Mouse (Mus musculus): Measurements from ENCODE around the gene Snta1. TPM values are rescaled to one million over a fixed set of nuclear protein-coding genes. Genes with fewer than 3 reads are reported as not detected.

Gene Snta1
- 100 to 1,000 TPM; 180 to 200 TPM for total RNA-seq (2021)
- long read RNA-seq, experiment 1, transcript Snta1-202 (8 exons, 2,131 nt) = major isoform, 266 of 326 reads
- long read RNA-seq, experiment 1, partial matches to known transcripts = 37 of 326 reads
- long read RNA-seq, experiment 1, other reads (novel, unspliced or antisense) = 23 of 326 reads
- long read RNA-seq, experiment 2, transcript Snta1-202 (8 exons, 2,131 nt) = major isoform, 327 of 389 reads
- long read RNA-seq, experiment 2, partial matches to known transcripts = 29 of 389 reads
- long read RNA-seq, experiment 2, other reads (novel, unspliced or antisense) = 30 of 389 reads

DNA sequence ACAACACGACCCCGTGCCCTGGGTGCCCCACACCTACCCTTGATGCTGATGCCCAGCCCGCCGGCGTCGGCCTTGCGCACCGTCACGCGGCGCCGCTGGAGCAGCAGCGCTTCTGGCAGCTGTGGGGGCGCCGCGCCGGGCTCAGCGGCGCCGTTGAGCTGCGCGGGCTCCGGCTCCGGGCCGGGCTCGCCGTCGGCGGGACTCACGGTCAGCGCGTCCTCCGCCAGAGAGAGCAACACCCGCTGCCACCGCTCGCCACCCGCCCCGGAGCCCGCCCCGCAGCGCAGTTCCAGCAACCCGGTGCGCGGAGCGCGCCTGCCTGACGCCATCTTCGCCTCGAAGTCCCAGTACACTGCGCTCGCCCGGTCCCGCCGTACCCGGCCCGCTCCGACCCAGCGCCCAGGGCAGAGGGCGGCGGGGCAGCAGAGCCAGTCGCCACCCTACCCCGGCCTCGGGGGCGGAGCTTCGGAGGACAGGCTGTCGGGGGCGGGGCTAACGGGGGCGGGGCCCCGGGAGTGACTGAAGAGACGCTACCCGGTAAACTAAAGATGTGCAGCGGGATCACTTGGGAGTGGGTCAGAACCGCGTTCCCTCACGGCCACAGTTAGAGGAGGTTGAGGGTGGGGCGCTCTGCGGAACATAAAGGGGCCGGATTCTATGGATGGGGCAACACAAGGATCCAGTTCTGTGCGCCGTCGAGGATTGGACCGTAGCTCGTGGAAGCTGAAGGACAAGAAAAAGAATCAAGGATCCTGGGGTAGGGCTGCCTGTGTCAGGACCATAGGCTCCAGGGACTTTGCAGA lies at the start of gene Snta1:
TSS of gene Snta1 (minus strand) at position 457 of the 803 bp plus-strand sequence.
- peak; percentile 91 for DNase-seq (ENCODE audit: low spot score)

DNA sequence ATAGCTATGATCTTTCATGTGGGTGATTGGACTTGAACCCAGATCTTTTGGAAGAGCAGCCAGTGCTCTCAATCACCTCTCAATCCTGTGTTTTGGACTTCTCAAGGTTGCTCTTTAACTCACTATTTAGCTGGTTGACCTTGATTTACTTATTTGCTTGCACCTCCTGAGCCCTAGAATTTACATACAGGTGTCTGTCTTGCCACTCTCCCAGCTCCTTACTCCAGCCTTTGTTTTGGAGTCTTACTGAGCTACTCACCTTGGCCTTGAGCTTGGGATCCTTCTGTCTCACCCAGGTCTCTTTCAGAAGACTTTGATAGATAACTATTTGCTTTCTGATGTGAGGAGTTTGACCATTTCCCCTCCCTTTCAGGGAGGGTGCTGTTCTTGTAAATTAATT lies 48.7 kb upstream of the Snta1 start:
- DNase-seq (ENCODE audit: low spot score) = no peak

DNA sequence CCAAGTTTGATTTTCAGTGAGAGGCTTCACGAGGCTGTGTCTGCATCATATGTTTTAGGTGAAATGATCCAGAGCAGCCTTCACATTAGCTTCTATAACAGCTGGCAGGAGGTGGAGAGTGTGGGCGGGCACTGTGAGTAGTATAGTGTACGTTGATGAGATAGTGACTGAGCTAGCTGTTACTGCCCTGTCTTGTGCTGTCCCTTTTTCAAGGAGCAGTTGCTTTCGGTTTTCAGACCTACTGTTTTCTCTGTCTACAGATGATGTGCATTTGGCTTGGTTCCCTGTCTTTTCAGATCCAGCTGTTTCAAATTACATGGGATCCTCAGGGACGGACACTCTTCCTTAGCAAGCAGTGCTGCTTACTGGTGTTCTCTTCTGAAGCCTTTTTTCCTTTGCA lies 47.9 kb upstream of the Snta1 start:
- DNase-seq (ENCODE audit: low spot score) = peak; percentile 80

DNA sequence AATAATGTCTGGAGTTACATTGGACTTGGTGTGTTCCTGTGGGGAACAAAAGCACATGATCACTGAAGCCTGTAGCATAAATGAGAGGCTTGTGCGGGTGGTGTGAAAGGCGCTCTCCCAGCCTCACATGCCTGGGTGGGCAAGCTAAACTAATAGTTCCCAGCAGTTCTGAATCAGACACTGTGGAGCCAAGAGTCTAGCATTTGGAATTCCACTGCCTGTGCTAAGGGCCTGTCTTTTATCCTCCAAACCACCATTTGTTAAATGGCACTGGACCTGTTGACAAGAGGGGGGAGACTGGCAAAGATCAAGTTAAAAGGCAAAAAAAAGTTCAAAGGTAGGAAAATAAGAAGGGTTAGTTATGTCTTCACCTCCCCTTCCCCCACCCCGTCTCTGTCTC lies 46.7 kb upstream of the Snta1 start:
- no peak for DNase-seq (ENCODE audit: low spot score)

DNA sequence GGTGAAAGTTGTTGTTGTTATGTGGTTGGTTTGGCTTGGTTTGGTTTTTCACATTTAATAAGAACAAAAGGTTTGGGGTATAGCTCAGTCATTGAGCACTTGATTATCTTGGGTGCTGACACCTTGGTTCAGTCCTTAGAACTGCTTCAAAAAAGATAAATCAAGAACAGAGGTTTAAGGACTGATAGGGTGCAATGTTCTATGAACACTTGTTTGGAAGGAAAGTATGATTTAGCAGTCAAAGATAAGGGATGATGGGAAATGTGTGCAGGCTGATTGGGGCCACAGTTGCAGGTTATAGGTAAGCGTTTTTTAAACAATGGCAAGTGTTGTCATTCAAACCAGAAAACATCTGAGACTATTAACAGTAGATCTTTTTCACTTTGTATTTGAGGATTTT lies 46.2 kb upstream of the Snta1 start:
- no peak for DNase-seq (ENCODE audit: low spot score)

DNA sequence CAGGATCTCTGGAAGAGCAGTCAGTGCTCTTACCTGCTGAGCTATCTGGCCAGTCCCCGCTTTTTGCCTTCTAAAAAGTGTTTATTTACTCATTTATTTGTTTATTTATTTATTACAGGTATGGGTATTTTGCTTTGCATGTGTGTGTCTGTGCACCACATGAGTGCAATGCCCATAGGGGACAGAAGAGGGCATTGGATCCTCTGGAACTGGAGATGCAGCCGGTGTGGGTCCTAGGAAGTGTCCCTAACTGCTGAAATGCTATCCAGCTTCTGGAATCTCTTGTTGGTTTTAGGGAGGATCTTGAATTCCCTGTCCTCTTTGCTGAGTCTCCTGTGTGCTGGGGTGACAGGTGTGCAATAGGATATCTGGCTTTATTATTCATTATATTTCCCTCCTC lies 45.1 kb upstream of the Snta1 start:
- no peak for DNase-seq (ENCODE audit: low spot score)

DNA sequence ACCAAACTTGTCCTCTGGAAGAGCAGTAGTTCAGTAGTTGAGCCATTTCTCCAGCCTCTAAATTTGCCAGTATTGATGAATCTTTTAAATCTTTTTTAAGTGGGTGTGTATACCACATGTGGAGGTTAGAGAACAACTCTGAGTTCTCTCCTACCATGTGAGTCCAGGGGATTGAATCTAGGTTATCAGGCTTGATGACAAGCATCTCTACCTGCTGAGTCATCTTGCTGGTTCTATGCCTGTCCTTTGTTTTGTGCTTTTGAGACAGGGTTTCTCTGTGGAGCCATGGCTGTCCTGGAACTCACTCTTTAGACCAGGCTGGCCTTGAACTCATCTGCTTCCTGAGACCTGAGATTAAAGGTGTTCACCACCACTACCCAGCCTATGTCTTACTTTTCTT lies 40.7 kb upstream of the Snta1 start:
- no peak for DNase-seq (ENCODE audit: low spot score)

DNA sequence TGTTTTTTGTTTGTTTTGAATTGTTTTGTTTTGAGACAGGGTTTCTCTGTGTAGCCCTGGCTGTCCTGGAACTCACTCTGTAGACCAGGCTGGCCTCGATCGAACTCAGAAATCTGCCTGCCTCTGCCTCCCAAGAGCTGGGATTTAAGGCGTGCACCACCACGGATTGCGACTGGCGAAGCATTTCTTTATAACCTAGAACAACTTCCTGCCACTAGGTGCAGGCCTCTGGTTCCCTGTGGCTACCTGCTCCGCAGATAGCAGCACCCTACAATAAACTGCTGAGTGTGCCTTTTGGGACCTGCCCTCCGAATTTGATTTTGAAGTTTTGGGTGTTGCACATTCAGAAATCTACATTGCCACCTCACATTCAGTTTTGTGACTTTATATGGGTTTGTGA lies 39.9 kb upstream of the Snta1 start:
- DNase-seq (ENCODE audit: low spot score) = no peak

DNA sequence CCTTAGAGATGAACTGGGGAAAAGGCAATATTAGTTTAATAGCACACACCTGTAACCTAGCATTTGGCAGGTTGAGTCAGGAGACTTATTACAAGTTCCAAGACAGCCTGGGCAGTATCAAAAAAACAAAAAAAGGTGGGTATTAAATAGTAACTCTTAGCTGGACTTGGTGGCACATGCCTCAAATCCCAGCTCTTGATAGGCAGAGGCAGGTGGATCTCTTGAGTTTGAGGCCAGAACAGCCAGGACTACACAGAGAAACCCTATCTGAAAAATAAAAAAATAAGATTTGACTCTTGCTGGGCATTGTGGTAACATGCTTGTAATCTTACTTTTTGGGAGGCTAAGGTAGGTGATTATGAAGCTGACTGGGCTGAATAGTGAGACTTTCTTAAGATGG lies 32.6 kb upstream of the Snta1 start:
- DNase-seq (ENCODE audit: low spot score) = no peak

DNA sequence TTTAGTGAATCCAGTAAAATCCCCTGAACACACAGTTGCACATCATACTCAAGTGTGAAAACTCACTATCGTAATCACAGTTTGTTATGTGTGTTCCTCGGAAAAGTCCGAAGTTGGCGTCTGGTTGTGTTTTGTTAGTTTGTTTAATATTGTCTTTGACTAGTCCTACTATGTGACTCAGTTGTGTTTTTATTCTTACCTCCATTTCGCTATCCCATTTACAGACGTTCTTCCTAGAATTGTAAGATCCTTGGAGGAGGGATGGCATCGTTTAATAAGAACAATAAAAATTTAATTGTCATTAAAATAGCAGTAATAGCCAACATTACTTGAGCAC lies 29.3 kb upstream of the Snta1 start:
- DNase-seq (ENCODE audit: low spot score) = no peak

DNA sequence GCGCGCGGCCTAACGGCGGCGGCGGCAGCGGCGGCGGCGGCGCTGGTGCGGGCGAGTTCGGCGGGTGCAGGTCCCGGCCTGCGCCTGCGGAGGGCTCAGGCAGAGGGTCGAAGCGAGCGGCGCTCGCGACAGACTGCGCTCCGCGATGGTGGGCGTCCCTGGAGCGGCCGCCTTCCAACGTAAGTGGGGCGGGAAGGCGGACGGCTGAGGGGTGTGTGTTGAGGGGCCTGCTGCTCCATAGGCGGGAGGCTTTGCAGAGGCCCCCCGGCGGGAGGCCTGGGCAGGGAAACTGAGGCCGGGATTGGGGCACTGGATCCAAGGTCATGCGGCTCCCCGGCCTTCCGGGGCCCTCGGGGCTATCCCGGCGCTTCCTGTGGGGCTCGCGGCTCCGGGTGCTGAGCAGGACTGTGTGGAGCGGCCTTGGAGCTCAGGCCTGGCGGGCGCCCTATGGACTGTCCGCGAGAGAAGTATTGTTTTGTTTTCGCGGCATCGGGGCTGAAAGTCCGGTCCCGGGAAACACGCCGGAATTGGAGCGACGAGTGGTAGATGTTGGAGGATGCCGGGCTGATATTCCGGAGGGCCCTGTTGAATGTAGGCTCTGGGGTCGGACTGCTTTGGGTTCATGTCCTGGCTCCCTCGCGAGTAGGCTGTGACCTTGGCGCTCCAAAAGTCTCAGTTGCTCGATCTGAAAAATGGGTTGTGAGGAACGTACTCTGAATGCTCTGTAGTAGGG lies 28.7 kb upstream of the Snta1 start, which contains the start of gene Cbfa2t2:
TSS of gene Cbfa2t2 (plus strand) at position 24 of the 733 bp plus-strand sequence.
- DNase-seq (ENCODE audit: low spot score) = peak; percentile 41

DNA sequence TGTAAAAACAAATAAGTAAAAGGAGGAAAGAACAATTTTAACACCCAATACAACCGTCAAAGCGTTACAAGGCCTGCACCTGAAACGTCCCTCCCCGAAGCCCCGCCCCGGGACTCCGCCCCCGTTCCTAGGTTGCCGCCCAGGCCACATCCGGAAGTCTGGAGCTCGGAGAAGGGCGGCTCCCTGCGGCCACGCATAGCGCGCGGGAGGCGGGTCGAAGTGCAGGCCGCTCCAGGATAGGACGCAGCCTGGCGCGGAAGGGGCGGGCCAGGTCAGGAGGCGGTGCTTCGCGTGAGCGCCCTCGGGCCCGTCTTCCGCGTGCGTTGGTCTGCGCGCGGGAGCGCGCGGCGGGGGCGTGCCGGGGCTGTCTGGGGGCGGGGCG lies 28.2 kb upstream of the Snta1 start:
- DNase-seq (ENCODE audit: low spot score) = peak; percentile 98

DNA sequence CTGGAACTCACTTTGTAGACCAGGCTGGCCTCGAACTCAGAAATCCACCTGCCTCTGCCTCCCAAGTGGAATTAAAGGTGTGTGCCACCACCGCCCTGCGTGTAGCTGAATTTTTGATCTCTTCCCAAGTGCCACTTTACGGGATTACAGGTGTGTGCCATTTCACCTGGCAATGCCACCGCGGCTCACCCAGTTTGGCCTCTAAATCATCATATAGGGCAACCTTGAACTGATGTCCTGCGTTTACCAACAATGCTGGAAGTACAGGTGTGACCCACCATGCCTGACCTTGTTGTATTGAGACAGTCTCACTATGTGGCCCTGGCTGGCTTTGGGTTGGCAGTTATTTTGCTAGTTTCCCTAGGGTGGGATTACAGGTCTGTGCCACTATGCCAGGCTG lies 26.8 kb upstream of the Snta1 start:
- DNase-seq (ENCODE audit: low spot score) = no peak

DNA sequence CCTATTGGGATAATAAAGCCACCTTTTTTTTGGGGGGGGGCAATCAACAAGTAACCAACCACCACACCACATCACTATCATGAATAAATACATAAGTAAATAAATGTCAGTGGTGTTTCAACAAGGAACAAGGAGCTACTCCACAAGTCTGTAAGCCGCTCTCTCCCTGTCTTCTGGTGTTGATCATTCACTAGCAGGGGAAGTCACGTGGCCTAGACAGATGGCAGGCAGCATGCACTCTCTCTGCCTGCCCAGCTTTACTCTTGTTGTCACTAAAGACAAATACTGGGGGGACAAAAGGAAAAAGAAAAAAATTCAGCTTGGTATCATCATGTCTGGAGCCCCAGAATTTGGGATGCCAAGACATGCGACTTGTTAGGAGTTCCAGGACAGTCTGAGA lies 25.5 kb upstream of the Snta1 start:
- DNase-seq (ENCODE audit: low spot score) = no peak

DNA sequence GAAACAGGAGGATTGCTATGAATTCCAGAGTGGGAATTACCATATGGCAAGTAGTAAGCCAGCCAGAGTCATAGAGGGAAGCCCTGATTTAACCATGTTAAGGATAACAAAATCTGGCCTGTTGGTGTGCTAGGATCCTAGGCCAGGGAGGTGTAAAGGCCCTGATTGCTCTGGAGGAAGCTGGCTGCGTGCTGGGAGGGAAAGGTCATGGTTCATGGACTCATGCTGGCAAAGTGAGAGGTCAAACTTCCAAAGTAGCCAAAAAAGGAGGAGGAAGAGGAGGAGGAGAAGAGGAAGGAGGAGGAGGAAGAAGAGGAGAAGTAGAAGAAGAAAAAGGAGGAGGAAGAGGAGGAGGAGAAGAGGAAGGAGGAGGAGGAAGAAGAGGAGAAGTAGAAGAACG lies 24.8 kb upstream of the Snta1 start:
- no peak for DNase-seq (ENCODE audit: low spot score)

DNA sequence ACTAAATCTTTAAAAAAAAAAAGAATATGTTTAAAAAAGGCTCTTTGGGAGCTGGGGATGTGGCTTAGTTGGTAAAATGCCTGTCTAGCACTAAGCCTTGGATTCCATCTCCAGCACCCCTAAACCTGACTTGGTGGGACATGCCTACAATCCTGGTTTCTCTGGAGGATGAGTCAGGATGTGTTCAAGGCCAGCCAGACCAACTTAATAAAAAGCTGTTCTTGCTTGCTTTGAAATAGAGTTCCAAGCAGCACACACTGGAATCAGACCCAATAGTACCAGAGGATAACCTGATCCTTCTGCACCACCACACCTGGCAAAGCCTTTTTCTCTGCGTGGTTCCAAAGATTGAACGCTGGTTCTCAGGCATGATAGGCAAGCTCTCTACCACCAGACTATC lies 22.7 kb upstream of the Snta1 start:
- DNase-seq (ENCODE audit: low spot score) = no peak

DNA sequence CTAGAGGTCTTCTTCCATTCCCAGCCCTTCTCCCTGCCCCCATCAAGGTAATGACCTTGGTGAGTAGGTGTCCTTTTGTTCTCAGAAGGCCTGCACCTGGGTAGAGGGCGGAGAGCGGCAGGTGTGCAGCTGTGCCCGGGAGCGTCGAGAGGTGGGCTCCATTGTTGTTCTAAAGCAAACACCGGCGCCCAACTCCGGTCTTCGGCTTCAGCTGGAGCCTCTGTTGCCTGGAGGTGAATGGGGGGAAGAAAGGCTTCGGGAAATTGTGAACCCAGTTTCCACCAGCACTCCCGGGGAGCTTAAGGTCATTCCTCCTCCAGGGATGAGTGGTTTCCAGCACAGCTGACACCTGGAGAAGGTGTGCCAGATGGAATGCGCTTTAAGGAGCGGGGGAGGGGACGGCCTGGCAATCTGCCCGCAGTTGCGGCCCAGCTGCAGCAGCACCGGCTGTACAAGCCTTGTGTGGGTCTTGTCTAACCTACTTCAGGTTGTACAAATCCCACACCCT lies 20.0 kb upstream of the Snta1 start:
- DNase-seq (ENCODE audit: low spot score) = no peak

DNA sequence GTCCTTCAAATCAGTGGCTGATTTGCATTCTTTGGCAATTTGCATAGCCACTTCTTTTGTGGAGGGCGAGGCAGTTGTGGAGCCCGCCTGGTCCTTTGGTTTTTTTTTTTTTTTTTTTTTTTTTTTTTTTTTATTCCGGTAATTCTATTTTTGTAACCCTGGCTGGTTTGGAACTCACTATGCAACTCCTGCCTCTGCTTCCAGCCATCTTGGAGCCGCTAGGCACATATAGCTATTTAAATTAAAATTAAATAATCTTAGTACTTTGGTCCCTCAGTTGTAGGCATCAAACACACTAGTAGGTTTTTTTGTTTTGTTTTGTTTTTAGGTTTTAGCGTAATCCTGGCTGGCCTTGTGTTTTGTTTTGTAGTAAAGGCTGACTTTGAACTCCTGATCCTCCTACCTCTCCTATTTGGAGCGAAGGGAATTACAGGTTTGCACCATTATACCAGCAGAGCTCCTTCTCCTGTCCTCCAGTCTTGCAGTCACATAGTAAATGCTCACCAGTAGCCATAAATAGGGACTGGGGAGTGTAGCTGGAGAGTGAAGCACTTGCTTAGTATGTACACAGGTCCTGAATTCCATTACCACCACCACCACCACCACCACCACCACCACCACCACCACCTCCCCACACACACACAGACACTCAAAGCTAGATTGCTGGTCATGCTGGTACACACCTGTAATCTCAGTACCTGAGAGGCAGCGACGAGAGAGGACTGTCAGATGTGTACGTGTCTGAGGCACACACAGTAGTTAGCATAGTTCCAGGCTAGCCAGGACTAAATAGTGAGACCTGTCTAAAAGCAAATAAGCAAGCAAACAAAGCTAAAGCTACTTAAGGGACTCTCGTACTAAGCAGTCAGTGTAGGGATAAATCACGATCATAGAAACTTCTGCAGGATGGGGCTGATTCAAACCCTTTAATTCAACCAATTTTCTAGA lies 19.3 kb upstream of the Snta1 start:
- no peak for DNase-seq (ENCODE audit: low spot score)

DNA sequence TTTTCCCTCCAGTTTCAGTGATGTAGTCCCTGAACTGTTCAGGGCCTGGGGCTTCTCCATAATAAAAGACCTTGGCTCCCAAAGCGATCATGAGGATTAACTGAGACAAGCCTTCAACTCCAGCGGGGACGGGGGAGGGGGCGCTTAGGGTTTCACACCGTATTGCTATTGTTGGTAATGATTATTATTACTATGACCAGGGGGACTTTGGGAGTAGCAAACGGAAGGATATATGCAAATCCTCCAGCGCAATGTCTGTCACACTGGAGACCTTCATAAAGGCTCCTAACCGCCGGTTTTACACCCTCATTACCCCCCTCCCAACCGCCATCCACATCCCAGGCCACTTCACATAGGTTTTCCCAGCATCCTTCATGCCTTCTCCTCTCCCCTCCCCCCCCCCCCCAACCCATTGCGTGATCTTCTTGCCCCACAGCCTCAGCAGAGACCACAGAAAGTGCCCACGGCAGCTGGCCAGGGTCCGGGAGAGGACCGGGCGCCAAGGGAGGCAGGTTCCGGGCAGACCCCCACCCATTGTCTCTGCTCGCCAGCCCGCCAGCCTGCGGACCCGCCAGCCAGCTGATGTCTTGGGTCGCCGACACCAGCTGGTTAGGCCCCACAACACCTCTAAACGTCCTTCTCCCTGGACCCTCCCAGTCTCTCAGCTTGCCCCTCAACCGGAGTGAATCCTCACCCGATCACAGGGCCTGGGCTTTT lies 18.4 kb upstream of the Snta1 start:
- no peak for DNase-seq (ENCODE audit: low spot score)

DNA sequence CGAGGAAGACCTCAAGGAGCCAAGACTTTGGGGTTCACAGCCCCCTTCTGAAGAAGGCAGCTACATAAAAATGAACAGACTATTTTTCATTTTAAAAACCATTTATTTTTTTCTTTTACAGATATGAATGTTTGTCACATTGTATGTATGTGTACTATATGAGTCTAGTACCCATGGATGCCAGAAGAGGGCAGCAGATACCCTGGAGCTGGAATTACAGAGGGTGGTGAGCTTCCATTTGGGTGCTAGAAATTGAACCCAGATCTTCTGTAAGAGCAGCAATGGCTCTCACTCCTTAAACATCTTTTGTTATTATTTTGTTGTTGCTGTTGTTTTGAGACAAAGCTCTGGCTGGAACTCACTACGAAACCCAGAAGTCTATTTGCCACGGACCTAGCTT lies 17.6 kb upstream of the Snta1 start:
- DNase-seq (ENCODE audit: low spot score) = no peak

DNA sequence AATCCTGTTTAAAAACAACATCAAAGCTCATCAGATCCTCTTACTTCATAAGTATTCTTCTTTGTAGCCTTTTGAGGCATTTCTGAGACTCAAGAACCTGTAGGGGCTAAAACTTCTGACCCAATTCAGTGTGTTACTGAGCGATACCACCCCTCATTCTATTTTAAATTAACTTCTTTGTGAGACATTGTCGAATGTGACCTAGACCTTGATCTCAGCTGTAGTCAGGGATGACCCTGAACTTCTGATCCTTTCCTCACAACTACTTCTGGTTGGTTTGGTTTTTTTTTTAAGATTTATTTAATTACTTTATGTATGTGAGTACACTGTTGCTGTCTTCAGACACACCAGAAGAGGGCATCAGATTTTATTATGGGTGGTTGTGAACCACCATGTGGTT lies 15.6 kb upstream of the Snta1 start:
- DNase-seq (ENCODE audit: low spot score) = no peak

Data from gastrocnemius, adult 18-20 months (tissue).